Mouse (Mus musculus): Measurements from ENCODE around the gene Smlr1. TPM values are rescaled to one million over a fixed set of nuclear protein-coding genes. Genes with fewer than 3 reads are reported as not detected.

Gene Smlr1
- polyA plus RNA-seq, 1 experiment from 2014 or later = 2.4 TPM

- H3K9me3 ChIP-seq (replicated peaks; ENCODE audit: control insufficient read depth, low read length) = no peaks in the 10 kb centered on the region
- no peak overlapping the region for H3K9ac ChIP-seq (ENCODE audit: low read length)
- H3K27me3 ChIP-seq (ENCODE audit: control insufficient read depth, insufficient read depth, low read length) = no peaks in the 10 kb centered on the region
- H3K36me3 ChIP-seq (ENCODE audit: control insufficient read depth, insufficient read depth, low read length) = no peaks in the 10 kb centered on the region
- 77% methylated on average over 6 of the region's 6 CpGs for WGBS
- H3K4me1 ChIP-seq (ENCODE audit: control insufficient read depth, insufficient read depth, low read length) = peaks cover 6% of the 10 kb centered on the region; the same call in 1 of the 2 replicates
- no peak overlapping the region for H3K4me3 ChIP-seq (replicated peaks; ENCODE audit: low read length)
- ATAC-seq (ENCODE audit: insufficient read depth, low FRiP score) = no peak
- no peak overlapping the region for H3K27ac ChIP-seq (ENCODE audit: low read length)
- no peak overlapping the region for H3K4me2 ChIP-seq (ENCODE audit: low read depth, low read length)
These were observed 554 bp upstream of the Smlr1 start for GRCm38 (mm10) chr10:25536621-25537020.

GRCm38 (mm10) chr10:25534467-25534866 is 1.6 kb downstream of the Smlr1 start:
- WGBS = 82% methylated on average over 5 of the region's 5 CpGs
- Histone ChIP-seq H3K4me2 (ENCODE audit: low read depth, low read length) (no peak overlapping the region), H3K4me1 (ENCODE audit: control insufficient read depth, insufficient read depth, low read length) (peaks cover 6% of the 10 kb centered on the region; the same call in 1 of the 2 replicates), H3K9me3 (replicated peaks; ENCODE audit: control insufficient read depth, low read length) (no peaks in the 10 kb centered on the region), H3K27me3 (ENCODE audit: control insufficient read depth, insufficient read depth, low read length) (no peaks in the 10 kb centered on the region), H3K27ac (ENCODE audit: low read length) (no peak overlapping the region), H3K36me3 (ENCODE audit: control insufficient read depth, insufficient read depth, low read length) (no peaks in the 10 kb centered on the region), H3K9ac (ENCODE audit: low read length) (no peak overlapping the region), H3K4me3 (replicated peaks; ENCODE audit: low read length) (no peak overlapping the region)
- no peak for ATAC-seq (ENCODE audit: insufficient read depth, low FRiP score)

- Histone ChIP-seq H3K27ac (ENCODE audit: low read length) (no peak overlapping the region), H3K4me2 (ENCODE audit: low read depth, low read length) (no peak overlapping the region), H3K36me3 (ENCODE audit: control insufficient read depth, insufficient read depth, low read length) (no peaks in the 10 kb centered on the region), H3K9me3 (replicated peaks; ENCODE audit: control insufficient read depth, low read length) (no peaks in the 10 kb centered on the region), H3K9ac (ENCODE audit: low read length) (no peak overlapping the region), H3K27me3 (ENCODE audit: control insufficient read depth, insufficient read depth, low read length) (no peaks in the 10 kb centered on the region), H3K4me3 (replicated peaks; ENCODE audit: low read length) (no peak overlapping the region), H3K4me1 (ENCODE audit: control insufficient read depth, insufficient read depth, low read length) (peaks cover 6% of the 10 kb centered on the region; the same call in 1 of the 2 replicates)
- WGBS = 57% methylated on average over 9 of the region's 9 CpGs
- no peak for ATAC-seq (ENCODE audit: insufficient read depth, low FRiP score)
These were observed 2.4 kb downstream of the Smlr1 start for GRCm38 (mm10) chr10:25533513-25534246.

- H3K9me3 ChIP-seq (replicated peaks; ENCODE audit: control insufficient read depth, low read length) = no peaks in the 10 kb centered on the region
- H3K27ac ChIP-seq (ENCODE audit: low read length) = no peak overlapping the region
- no peaks in the 10 kb centered on the region for H3K27me3 ChIP-seq (ENCODE audit: control insufficient read depth, insufficient read depth, low read length)
- no peak overlapping the region for H3K4me3 ChIP-seq (replicated peaks; ENCODE audit: low read length)
- 52% methylated on average over 2 of the region's 2 CpGs for WGBS
- no peak for ATAC-seq (ENCODE audit: insufficient read depth, low FRiP score)
- peaks cover 6% of the 10 kb centered on the region; the same call in 1 of the 2 replicates for H3K4me1 ChIP-seq (ENCODE audit: control insufficient read depth, insufficient read depth, low read length)
- H3K9ac ChIP-seq (ENCODE audit: low read length) = no peak overlapping the region
- no peaks in the 10 kb centered on the region for H3K36me3 ChIP-seq (ENCODE audit: control insufficient read depth, insufficient read depth, low read length)
- H3K4me2 ChIP-seq (ENCODE audit: low read depth, low read length) = no peak overlapping the region
These were observed 3.0 kb downstream of the Smlr1 start for GRCm38 (mm10) chr10:25533105-25533504.

GRCm38 (mm10) chr10:25531335-25531734 is 4.7 kb downstream of the Smlr1 start:
- Histone ChIP-seq H3K4me1 (ENCODE audit: control insufficient read depth, insufficient read depth, low read length) (peaks cover 6% of the 10 kb centered on the region; the same call in 1 of the 2 replicates), H3K9ac (ENCODE audit: low read length) (no peak overlapping the region), H3K9me3 (replicated peaks; ENCODE audit: control insufficient read depth, low read length) (no peaks in the 10 kb centered on the region), H3K36me3 (ENCODE audit: control insufficient read depth, insufficient read depth, low read length) (no peaks in the 10 kb centered on the region), H3K27ac (ENCODE audit: low read length) (no peak overlapping the region), H3K27me3 (ENCODE audit: control insufficient read depth, insufficient read depth, low read length) (no peaks in the 10 kb centered on the region), H3K4me3 (replicated peaks; ENCODE audit: low read length) (no peak overlapping the region), H3K4me2 (ENCODE audit: low read depth, low read length) (no peak overlapping the region)
- no peak for ATAC-seq (ENCODE audit: insufficient read depth, low FRiP score)
- 59% methylated on average over 13 of the region's 13 CpGs for WGBS

GRCm38 (mm10) chr10:25527126-25527525 is 8.9 kb downstream of the Smlr1 start:
- Histone ChIP-seq H3K36me3 (ENCODE audit: control insufficient read depth, insufficient read depth, low read length) (peaks cover 6% of the 10 kb centered on the region; the same call in 1 of the 2 replicates), H3K4me3 (replicated peaks; ENCODE audit: low read length) (no peak overlapping the region), H3K9me3 (replicated peaks; ENCODE audit: control insufficient read depth, low read length) (no peaks in the 10 kb centered on the region), H3K27ac (ENCODE audit: low read length) (no peak overlapping the region), H3K4me2 (ENCODE audit: low read depth, low read length) (no peak overlapping the region), H3K27me3 (ENCODE audit: control insufficient read depth, insufficient read depth, low read length) (no peaks in the 10 kb centered on the region), H3K9ac (ENCODE audit: low read length) (no peak overlapping the region), H3K4me1 (ENCODE audit: control insufficient read depth, insufficient read depth, low read length) (no peaks in the 10 kb centered on the region)
- ATAC-seq (ENCODE audit: insufficient read depth, low FRiP score) = no peak
- WGBS = 75% methylated on average over 3 of the region's 3 CpGs

- Histone ChIP-seq H3K4me1 (ENCODE audit: control insufficient read depth, insufficient read depth, low read length) (no peaks in the 10 kb centered on the region), H3K4me2 (ENCODE audit: low read depth, low read length) (no peak overlapping the region), H3K27me3 (ENCODE audit: control insufficient read depth, insufficient read depth, low read length) (no peaks in the 10 kb centered on the region), H3K36me3 (ENCODE audit: control insufficient read depth, insufficient read depth, low read length) (peaks cover 6% of the 10 kb centered on the region; the same call in 1 of the 2 replicates), H3K9me3 (replicated peaks; ENCODE audit: control insufficient read depth, low read length) (no peaks in the 10 kb centered on the region), H3K27ac (ENCODE audit: low read length) (no peak overlapping the region), H3K4me3 (replicated peaks; ENCODE audit: low read length) (no peak overlapping the region), H3K9ac (ENCODE audit: low read length) (no peak overlapping the region)
- no peak for ATAC-seq (ENCODE audit: insufficient read depth, low FRiP score)
- WGBS = 93% methylated on average over 4 of the region's 4 CpGs
These were observed 9.4 kb downstream of the Smlr1 start for GRCm38 (mm10) chr10:25526622-25527021.

- no peaks in the 10 kb centered on the region for H3K9me3 ChIP-seq (replicated peaks; ENCODE audit: control insufficient read depth, low read length)
- WGBS = 71% methylated on average over 4 of the region's 4 CpGs
- no peak overlapping the region for H3K9ac ChIP-seq (ENCODE audit: low read length)
- H3K4me3 ChIP-seq (replicated peaks; ENCODE audit: low read length) = no peak overlapping the region
- peaks cover 6% of the 10 kb centered on the region; the same call in 1 of the 2 replicates for H3K36me3 ChIP-seq (ENCODE audit: control insufficient read depth, insufficient read depth, low read length)
- no peak overlapping the region for H3K27ac ChIP-seq (ENCODE audit: low read length)
- no peaks in the 10 kb centered on the region for H3K4me1 ChIP-seq (ENCODE audit: control insufficient read depth, insufficient read depth, low read length)
- no peaks in the 10 kb centered on the region for H3K27me3 ChIP-seq (ENCODE audit: control insufficient read depth, insufficient read depth, low read length)
- ATAC-seq (ENCODE audit: insufficient read depth, low FRiP score) = no peak
- no peak overlapping the region for H3K4me2 ChIP-seq (ENCODE audit: low read depth, low read length)
These were observed 9.9 kb downstream of the Smlr1 start for GRCm38 (mm10) chr10:25526156-25526555.

GRCm38 (mm10) chr10:25523727-25524126 is 12.3 kb downstream of the Smlr1 start:
- Histone ChIP-seq H3K4me1 (ENCODE audit: control insufficient read depth, insufficient read depth, low read length) (no peaks in the 10 kb centered on the region), H3K9ac (ENCODE audit: low read length) (no peak overlapping the region), H3K36me3 (ENCODE audit: control insufficient read depth, insufficient read depth, low read length) (peaks cover 6% of the 10 kb centered on the region; the same call in 1 of the 2 replicates), H3K27me3 (ENCODE audit: control insufficient read depth, insufficient read depth, low read length) (no peaks in the 10 kb centered on the region), H3K27ac (ENCODE audit: low read length) (no peak overlapping the region), H3K9me3 (replicated peaks; ENCODE audit: control insufficient read depth, low read length) (no peaks in the 10 kb centered on the region), H3K4me3 (replicated peaks; ENCODE audit: low read length) (no peak overlapping the region), H3K4me2 (ENCODE audit: low read depth, low read length) (no peak overlapping the region)
- no peak for ATAC-seq (ENCODE audit: insufficient read depth, low FRiP score)
- WGBS = 88% methylated on average over 8 of the region's 8 CpGs

Data from stomach, embryonic 16.5 days (tissue).